Mouse (Mus musculus) heart, embryonic 16.5 days (tissue): ENCODE data around the gene Cdk1. TPM values are rescaled to one million over a fixed set of nuclear protein-coding genes. Genes with fewer than 3 reads are reported as not detected.

Source experiments
- ATAC-seq: fragments of 200-750 bp; cut with Nextera tagmentation; replicated peaks from 2 replicates; pipeline ENCODE4 v1.8.0; 2017; ENCODE audit warnings: moderate number of reproducible peaks; ENCODE audit not compliant: insufficient read depth, low FRiP score; ENCODE audit errors: extremely low read depth
- H3K27ac ChIP-seq: fragments of 300-500 bp; sonication (generic); 2 replicates; pipeline ENCODE4 v1.5.1; 2014; ENCODE audit warnings: mild to moderate bottlenecking, low read length, control low read depth, moderate library complexity
- H3K27me3 ChIP-seq: fragments of 300-500 bp; sonication (generic); 2 replicates; pipeline ENCODE4 v1.6.1; 2014; ENCODE audit warnings: low read length, mixed read lengths; ENCODE audit not compliant: control insufficient read depth, insufficient read depth
- H3K36me3 ChIP-seq: fragments of 300-500 bp; sonication (generic); 2 replicates; pipeline ENCODE4 v1.6.1; 2014; ENCODE audit not compliant: control insufficient read depth, insufficient read depth
- H3K4me1 ChIP-seq: fragments of 300-500 bp; sonication (generic); 2 replicates; pipeline ENCODE4 v1.6.1; 2014; ENCODE audit warnings: low read length, mixed read lengths; ENCODE audit not compliant: control insufficient read depth, insufficient read depth
- H3K4me2 ChIP-seq: fragments of 300-500 bp; sonication (generic); 2 replicates; pipeline ENCODE4 v1.6.1; 2014; ENCODE audit warnings: low read depth, mild to moderate bottlenecking, control low read depth, low read length
- H3K4me3 ChIP-seq: fragments of 300-500 bp; sonication (generic); 2 replicates; pipeline ENCODE4 v1.5.1; 2014; ENCODE audit warnings: mild to moderate bottlenecking, control low read depth, low read length
- H3K9ac ChIP-seq: fragments of 300-500 bp; sonication (generic); 2 replicates; pipeline ENCODE4 v1.6.1; 2014; ENCODE audit warnings: low read length, control low read depth
- H3K9me3 ChIP-seq: fragments of 300-500 bp; sonication (generic); replicated peaks from 2 replicates; pipeline ENCODE4 v1.6.1; 2016; ENCODE audit warnings: low read length; ENCODE audit not compliant: control insufficient read depth
- WGBS: fragments of 180-500 bp; shearing (Covaris S2); extraction: QIAGEN DNeasy Blood & Tissue Kit; methylation state at CpG from one replicate; pipeline ENCODE4 v1.1.7; 2014; 5-methylcytosine and 5-hydroxymethylcytosine counted together
- polyA plus RNA-seq: library from polyadenylated mRNA; unstranded; fragments of >200 nt; fragmentation: Nextera tagmentation; extraction: Ambion mirVana; gene quantifications from 2 replicates; pipeline ENCODE4 v1.2.1, GENCODE M21; 2015

The Cdk1 gene
- polyA plus RNA-seq: 336 and 381 TPM in 2 replicates

- Histone ChIP-seq H3K4me2 (peak within 1 kb of the TSS; percentile 86), H3K36me3 (peaks cover 10% of the 10 kb centered on the region; the same call in 1 of the 2 replicates), H3K4me1 (peaks cover 29% of the 10 kb centered on the region), H3K27me3 (no peaks in the 10 kb centered on the region), H3K9me3 (peaks cover 5% of the 10 kb centered on the region), H3K9ac (peak within 1 kb of the TSS; percentile 93), H3K4me3 (peak within 1 kb of the TSS; percentile 89), H3K27ac (peak within 1 kb of the TSS; percentile 95)
- WGBS: under 1% methylated on average over 51 of the region's 51 CpGs
- peak; percentile 95 for ATAC-seq
Measured at GRCm38 (mm10) chr10:69352212-69353085, at the start of gene Cdk1. Cdk1 (minus strand) TSS chr10:69352938.

- H3K4me2 ChIP-seq: peak overlapping the region; percentile 88
- H3K9me3 ChIP-seq: no peaks in the 10 kb centered on the region
- WGBS: 8% methylated on average over 17 of the region's 17 CpGs
- ATAC-seq: no peak
- H3K9ac ChIP-seq: peak overlapping the region; percentile 68
- H3K4me1 ChIP-seq: peaks cover 6% of the 10 kb centered on the region
- no peak overlapping the region for H3K27ac ChIP-seq
- H3K4me3 ChIP-seq: peak overlapping the region; percentile 75
- H3K36me3 ChIP-seq: no peaks in the 10 kb centered on the region
- H3K27me3 ChIP-seq: peaks cover 31% of the 10 kb centered on the region
Measured at GRCm38 (mm10) chr10:69399814-69400385, 47.2 kb upstream of the Cdk1 start.

DNA sequence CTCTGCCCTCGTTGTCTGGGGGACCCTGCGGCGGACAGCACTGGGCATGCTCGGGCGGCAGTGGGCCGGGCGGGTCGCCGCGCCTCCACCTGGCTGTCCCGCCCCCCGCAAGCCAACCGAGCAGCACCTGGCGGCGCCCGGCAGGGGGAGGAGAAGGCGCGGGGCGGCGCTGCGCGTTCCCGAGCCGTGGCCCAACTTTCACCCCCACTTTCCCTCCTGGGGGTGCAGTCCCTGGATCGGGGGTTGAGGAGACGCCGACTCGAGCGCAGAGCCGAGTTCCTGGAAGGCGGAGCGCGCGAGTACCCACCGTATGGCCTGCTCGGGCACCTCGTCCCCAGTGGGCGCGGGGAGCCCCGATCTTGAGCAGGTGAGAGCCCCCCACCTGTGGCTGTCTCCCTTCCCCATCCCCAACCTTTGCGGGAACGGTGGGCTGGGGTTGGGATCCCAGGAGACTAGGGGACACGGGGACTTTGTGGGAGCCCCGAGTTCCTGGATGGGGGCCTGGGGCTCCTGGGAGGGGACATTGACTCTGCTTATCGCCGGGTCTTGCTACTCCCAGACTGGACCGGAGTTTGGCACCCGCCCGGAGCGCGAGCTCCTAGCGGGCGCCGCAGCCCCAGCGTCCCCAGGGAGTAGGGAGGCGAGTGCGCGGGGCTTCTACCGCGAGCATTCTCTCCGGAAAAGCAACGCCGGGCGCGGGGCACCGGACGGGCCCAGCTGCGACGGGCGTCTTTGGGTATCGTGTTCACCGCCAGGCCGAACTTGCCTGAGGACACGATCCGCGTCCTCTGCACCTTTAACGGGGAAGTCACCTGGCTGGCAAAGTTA is 46.2 kb upstream of the Cdk1 start, which contains the start of gene Ank3:
Ank3 (plus strand) TSS at position 11 of the 828 bp plus-strand sequence.
- peaks cover 6% of the 10 kb centered on the region for H3K4me1 ChIP-seq
- H3K4me2 ChIP-seq: peak within 1 kb of the TSS; percentile 88
- peaks cover 31% of the 10 kb centered on the region for H3K27me3 ChIP-seq
- 0 out of 2 replicates have a peak, but pooled peaks have one; percentile 42 for ATAC-seq
- H3K9me3 ChIP-seq: no peaks in the 10 kb centered on the region
- no peaks in the 10 kb centered on the region for H3K36me3 ChIP-seq
- 1% methylated on average over 69 of the region's 77 CpGs for WGBS
- H3K27ac ChIP-seq: no peak within 1 kb of the TSS
- peak within 1 kb of the TSS; percentile 68 for H3K9ac ChIP-seq
- peak within 1 kb of the TSS; percentile 75 for H3K4me3 ChIP-seq

DNA sequence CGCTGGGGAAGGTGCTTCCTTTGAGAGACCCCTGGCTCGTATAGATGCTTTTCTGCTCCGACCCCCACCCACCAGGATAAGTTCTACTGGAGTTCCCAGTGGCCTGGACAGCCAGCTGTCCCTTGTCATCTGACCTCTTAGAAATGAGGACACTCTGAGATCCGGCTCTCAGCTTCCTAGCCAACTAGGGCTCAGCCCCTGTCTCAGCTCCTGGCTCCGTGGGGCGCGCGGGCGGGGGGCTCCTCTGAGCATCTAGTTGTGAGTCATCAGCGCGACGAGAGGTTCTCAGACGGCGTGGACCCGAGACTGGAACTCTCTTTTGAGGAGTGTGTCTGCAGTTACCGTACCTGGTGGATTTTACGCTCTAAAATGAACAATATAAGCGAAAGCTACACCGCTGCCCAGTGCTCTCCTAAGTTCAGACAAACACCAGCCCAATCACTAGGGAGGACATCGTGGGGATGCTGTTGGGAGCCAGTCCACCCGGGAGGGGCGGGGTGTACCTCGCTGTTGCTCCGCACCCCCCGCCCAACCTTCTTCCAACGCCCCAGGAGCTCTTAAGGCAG is 45.5 kb upstream of the Cdk1 start:
- H3K36me3 ChIP-seq: no peaks in the 10 kb centered on the region
- peak overlapping the region; percentile 75 for H3K4me3 ChIP-seq
- no peaks in the 10 kb centered on the region for H3K9me3 ChIP-seq
- peaks cover 31% of the 10 kb centered on the region for H3K27me3 ChIP-seq
- no peak for ATAC-seq
- H3K4me1 ChIP-seq: peaks cover 8% of the 10 kb centered on the region
- peak overlapping the region; percentile 88 for H3K4me2 ChIP-seq
- peak overlapping the region; percentile 68 for H3K9ac ChIP-seq
- no peak overlapping the region for H3K27ac ChIP-seq
- WGBS: 1% methylated on average over 26 of the region's 26 CpGs

DNA sequence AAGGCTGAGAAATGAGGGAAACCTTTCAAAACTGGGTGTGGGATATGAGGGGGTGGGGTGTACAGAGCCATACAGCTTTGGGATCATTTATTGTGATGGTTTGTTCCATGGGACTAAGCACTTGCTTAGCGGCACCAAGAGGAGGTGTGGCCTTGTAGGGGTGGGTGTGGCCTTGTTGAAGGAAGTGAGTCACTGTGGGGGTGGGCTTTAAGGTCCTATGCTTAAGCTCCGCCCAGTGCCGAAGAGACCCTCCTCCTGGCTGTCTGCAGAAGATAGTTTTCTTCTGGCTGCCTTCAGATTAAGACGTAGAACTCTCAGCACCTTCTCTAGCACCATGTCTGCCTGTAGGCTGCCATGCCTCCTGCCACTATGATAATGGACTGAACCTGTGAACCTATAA is 36.8 kb upstream of the Cdk1 start:
- no peak overlapping the region for H3K4me2 ChIP-seq
- ATAC-seq: no peak
- H3K27me3 ChIP-seq: no peaks in the 10 kb centered on the region
- H3K9me3 ChIP-seq: no peaks in the 10 kb centered on the region
- no peak overlapping the region for H3K27ac ChIP-seq
- H3K36me3 ChIP-seq: no peaks in the 10 kb centered on the region
- no peak overlapping the region for H3K9ac ChIP-seq
- peaks cover 2% of the 10 kb centered on the region; the same call in 1 of the 2 replicates for H3K4me1 ChIP-seq
- 81% methylated on average over 4 of the region's 4 CpGs for WGBS
- no peak overlapping the region for H3K4me3 ChIP-seq

GRCm38 (mm10) chr10:69386767-69387166 is 34.0 kb upstream of the Cdk1 start:
- WGBS: 63% methylated on average over 8 of the region's 8 CpGs
- Histone ChIP-seq H3K27me3 (no peaks in the 10 kb centered on the region), H3K27ac (no peak overlapping the region), H3K9me3 (no peaks in the 10 kb centered on the region), H3K9ac (no peak overlapping the region), H3K4me2 (no peak overlapping the region), H3K4me1 (no peaks in the 10 kb centered on the region), H3K36me3 (no peaks in the 10 kb centered on the region), H3K4me3 (no peak overlapping the region)
- ATAC-seq: no peak

- Histone ChIP-seq H3K9ac (no peak overlapping the region), H3K9me3 (no peaks in the 10 kb centered on the region)
Measured at GRCm38 (mm10) chr10:69385136-69385535, 32.4 kb upstream of the Cdk1 start.

DNA sequence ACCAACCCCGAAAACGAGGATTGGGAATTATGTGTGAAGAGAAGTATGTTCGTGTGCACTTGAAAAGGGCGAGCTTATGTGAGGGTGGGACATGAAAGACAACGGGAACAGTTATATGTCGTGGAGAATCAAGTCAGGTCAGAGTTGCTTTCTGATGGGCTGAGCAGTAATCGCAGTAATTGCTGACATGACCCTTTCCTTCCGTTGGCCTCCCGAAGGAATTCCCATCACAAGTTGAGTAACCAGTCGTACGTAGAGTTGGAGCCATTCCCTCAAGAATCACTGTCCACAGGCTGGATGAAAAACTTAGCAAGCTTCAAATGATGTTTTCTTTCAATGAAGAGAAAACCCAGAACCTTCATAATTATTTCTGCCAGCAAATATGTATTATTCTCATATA is 31.9 kb upstream of the Cdk1 start:
- ATAC-seq: no peak
- H3K4me1 ChIP-seq: no peaks in the 10 kb centered on the region
- H3K4me2 ChIP-seq: no peak overlapping the region
- WGBS: 72% methylated on average over 11 of the region's 11 CpGs
- H3K27me3 ChIP-seq: no peaks in the 10 kb centered on the region
- H3K36me3 ChIP-seq: no peaks in the 10 kb centered on the region
- no peak overlapping the region for H3K4me3 ChIP-seq
- H3K27ac ChIP-seq: no peak overlapping the region
- H3K9me3 ChIP-seq: no peaks in the 10 kb centered on the region
- H3K9ac ChIP-seq: no peak overlapping the region

More at GRCm38 (mm10) chr10:69385136-69385535, 32.4 kb upstream of the Cdk1 start:
- Histone ChIP-seq H3K27ac (no peak overlapping the region), H3K4me1 (no peaks in the 10 kb centered on the region), H3K4me3 (no peak overlapping the region), H3K36me3 (no peaks in the 10 kb centered on the region), H3K4me2 (no peak overlapping the region), H3K27me3 (no peaks in the 10 kb centered on the region)
- WGBS: 86% methylated on average over 8 of the region's 8 CpGs
- no peak for ATAC-seq
